Mouse (Mus musculus): ENCODE results near the gene Has1.
"Not testable (repeated sequence)": the region's sequence is repeated elsewhere in the genome, so short reads cannot be mapped to it uniquely, and the experiment has no call there.

Has1 gene

GRCm38 (mm10) chr17:17844606-17845005 lies 10.4 kb downstream of the Has1 start:
- DNase-seq (ENCODE audit: low spot score) = not testable (repeated sequence)

GRCm38 (mm10) chr17:17843534-17844261 lies 11.3 kb downstream of the Has1 start:
- DNase-seq (ENCODE audit: low spot score) = no peak

GRCm38 (mm10) chr17:17840796-17841195 lies 14.2 kb downstream of the Has1 start:
- no peak for DNase-seq (ENCODE audit: low spot score)

- no peak for DNase-seq (ENCODE audit: low spot score)
Observed at GRCm38 (mm10) chr17:17839276-17839675, 15.7 kb downstream of the Has1 start.

- DNase-seq (ENCODE audit: low spot score) = peak; percentile 95
Observed at GRCm38 (mm10) chr17:17837919-17838701, 16.9 kb downstream of the Has1 start.

GRCm38 (mm10) chr17:17837426-17837825 lies 17.6 kb downstream of the Has1 start:
- peak; percentile 37 for DNase-seq (ENCODE audit: low spot score)

GRCm38 (mm10) chr17:17836101-17836500 lies 18.9 kb downstream of the Has1 start:
- DNase-seq (ENCODE audit: low spot score) = no peak

- peak; percentile 44 for DNase-seq (ENCODE audit: low spot score)
Observed at GRCm38 (mm10) chr17:17834896-17835295, 20.1 kb downstream of the Has1 start.

GRCm38 (mm10) chr17:17830731-17831130 lies 24.3 kb downstream of the Has1 start:
- no peak for DNase-seq (ENCODE audit: low spot score)

- no peak for DNase-seq (ENCODE audit: low spot score)
Observed at GRCm38 (mm10) chr17:17829816-17830535, 25.0 kb downstream of the Has1 start.

- no peak for DNase-seq (ENCODE audit: low spot score)
Observed at GRCm38 (mm10) chr17:17829052-17829785, 25.8 kb downstream of the Has1 start.

- DNase-seq (ENCODE audit: low spot score) = peak; percentile 93
Observed at GRCm38 (mm10) chr17:17828191-17828981, 26.6 kb downstream of the Has1 start.

GRCm38 (mm10) chr17:17827658-17828190 lies 27.3 kb downstream of the Has1 start:
- DNase-seq (ENCODE audit: low spot score) = peak; percentile 94

- peak; percentile 94 for DNase-seq (ENCODE audit: low spot score)
Observed at GRCm38 (mm10) chr17:17826751-17827657, 28.0 kb downstream of the Has1 start, which contains the start of gene Spaca6. Gene Spaca6 (plus strand): TSS chr17:17827158.

- DNase-seq (ENCODE audit: low spot score) = peak; percentile 77
Observed at GRCm38 (mm10) chr17:17825921-17826591, 28.9 kb downstream of the Has1 start.

GRCm38 (mm10) chr17:17823612-17824336 lies 31.2 kb downstream of the Has1 start:
- DNase-seq (ENCODE audit: low spot score) = no peak

GRCm38 (mm10) chr17:17795527-17795926 lies 59.5 kb downstream of the Has1 start:
- DNase-seq (ENCODE audit: low spot score) = no peak

Data from embryo, embryonic 10.5 days (tissue).